ENCODE assay signal across 8 mouse cellular contexts in the genomic region with DNA sequence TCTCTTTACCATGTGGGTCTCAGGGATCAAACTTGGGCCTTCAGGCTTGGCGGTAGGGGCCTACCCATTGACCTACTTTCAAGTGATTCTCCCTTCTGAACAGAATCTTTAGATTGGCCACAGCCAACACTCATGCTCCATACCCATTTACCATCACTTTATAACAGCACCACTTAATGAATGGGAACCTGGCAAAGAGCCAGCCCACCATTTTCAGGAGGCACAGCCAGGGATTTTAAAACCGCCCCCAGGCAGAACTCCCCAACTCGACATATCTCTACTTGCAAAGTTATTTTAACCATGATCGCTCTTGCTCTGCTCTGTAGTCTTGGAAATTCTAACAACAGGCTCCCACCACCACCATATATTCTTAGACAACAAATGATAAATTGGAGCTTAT.
"Had no signal": no experiment of that assay in that cellular context is flagged by ENCODE, and none has a peak within 500 bp of the region (broad histone marks: within the 10 kb centered on the region; RNA-seq: fewer than 3 reads in every experiment).

No protein-coding gene starts in this region.

- DNase-seq: kidney, adult 18-20 months; kidney, postnatal 10 days; kidney, postnatal 4 days; liver; liver, embryonic 13.5 days; liver, postnatal 0 days; lung, postnatal 14 days; thymus, postnatal 4 days had no signal
